Mouse (Mus musculus) T-helper 17 cell (primary cell): ENCODE results near the gene Gm9958.

Experiments used
- in situ Hi-C, 2 experiments: fragments of 300-600 bp; cut with MboI, MseI; formaldehyde crosslinking; loops; 1 replicate in 1 of 2; 2 replicates in 1 of 2; pipeline ENCODE4 v1.15.1; 2025; ENCODE audit warnings: high pct_unique_total_duplicates in 2 of 2

Gm9958 gene

DNA sequence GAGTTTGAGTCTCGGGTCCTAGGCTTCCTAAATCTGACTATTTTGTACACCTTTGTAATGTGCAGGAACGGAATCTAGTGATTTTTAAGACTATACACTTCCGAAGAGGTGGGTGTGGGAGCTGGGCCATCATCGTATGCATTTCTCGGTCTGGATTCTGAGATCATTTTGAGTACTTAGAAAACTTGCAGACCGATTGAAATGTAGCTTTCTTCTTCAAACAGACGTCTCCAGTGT lies at the start of gene Gm9958:
TSS of gene Gm9958 (plus strand) at position 138 of the 237 bp plus-strand sequence.
- in situ Hi-C loops: loop anchor here in 1 of 2 experiments (5.0 to 25.0 kb wide), 2 partner anchors 145 to 1595 kb away; partner anchors contain the start of genes Cox18 and Rchy1

DNA sequence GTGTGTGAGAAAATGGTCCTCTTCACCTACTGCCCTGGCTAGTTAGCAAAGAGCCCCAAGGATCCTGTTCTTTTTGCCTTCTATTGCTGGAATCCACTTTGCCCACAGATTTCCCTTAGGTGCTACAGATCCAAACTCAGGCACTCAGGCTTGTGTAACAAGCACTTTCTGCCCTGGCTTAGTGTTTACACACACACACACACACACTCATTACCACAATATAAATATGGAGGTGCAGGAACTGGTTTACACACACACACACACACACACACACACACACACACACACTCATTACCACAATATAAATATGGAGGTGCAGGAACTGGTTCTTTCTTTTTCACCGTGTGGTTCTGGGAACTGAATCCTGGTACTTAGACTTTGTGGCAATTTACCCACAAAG lies 35.9 kb upstream of the Gm9958 start:
- in situ Hi-C loops: no loop called here

DNA sequence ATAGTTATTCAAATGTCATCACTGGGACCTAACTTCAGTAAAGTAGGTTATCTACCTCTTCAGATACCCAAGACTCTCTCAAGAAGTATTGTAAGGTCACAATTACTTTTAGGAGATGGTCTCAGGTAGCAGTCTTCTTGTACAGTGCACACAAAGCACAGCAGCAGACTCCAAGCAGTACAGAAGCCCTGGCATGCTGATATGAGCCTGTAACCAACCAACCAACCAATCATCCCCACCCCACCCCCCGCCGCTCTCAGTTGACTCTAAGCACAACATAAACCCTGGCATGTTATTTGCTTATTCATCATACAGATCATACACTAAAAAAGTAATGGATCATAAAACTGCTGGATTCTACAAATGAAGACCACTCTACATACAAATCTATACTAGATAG lies 34.5 kb upstream of the Gm9958 start:
- in situ Hi-C loops: no loop called here

DNA sequence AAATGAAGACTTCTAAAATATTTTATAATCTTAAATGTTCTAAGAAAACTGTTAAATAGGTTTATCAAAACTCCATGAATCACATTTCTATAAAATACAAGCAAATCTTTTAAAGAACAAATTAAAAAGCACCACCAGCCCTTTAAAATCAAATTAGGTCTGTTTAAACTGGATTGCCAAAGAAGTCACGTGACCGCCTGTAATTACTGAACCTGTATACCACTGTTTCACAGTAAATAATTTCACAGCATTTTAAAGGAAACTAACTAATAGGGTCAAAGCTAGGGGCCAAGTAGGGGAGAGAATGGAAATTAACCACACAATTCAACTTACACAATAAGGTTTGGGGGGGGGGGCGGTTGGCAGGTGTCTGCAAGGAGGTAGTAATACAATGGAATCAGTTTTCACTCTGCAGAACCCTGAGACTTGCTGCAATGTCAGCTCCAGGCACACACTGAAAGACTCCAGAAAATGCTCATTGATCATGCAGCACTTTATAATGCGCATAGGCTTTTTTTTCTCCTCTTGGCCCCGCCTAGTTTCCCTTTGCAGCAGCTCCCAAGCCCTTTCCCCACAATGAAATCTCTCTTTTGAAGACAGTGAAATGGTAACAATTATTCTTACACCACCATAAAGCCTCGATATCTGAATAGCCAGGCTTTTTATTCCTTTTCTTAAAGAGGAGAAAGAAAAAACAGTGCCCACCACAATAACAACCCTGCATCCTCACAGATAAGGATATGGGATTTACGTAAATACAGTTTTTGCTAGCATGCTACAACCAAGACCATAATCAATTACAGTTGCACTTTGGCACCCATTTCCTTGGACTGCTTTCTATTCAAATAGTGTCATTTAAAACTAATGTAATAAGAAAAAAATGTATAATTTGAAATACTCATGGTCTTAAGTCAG lies 28.6 kb upstream of the Gm9958 start:
- in situ Hi-C loops: no loop called here

DNA sequence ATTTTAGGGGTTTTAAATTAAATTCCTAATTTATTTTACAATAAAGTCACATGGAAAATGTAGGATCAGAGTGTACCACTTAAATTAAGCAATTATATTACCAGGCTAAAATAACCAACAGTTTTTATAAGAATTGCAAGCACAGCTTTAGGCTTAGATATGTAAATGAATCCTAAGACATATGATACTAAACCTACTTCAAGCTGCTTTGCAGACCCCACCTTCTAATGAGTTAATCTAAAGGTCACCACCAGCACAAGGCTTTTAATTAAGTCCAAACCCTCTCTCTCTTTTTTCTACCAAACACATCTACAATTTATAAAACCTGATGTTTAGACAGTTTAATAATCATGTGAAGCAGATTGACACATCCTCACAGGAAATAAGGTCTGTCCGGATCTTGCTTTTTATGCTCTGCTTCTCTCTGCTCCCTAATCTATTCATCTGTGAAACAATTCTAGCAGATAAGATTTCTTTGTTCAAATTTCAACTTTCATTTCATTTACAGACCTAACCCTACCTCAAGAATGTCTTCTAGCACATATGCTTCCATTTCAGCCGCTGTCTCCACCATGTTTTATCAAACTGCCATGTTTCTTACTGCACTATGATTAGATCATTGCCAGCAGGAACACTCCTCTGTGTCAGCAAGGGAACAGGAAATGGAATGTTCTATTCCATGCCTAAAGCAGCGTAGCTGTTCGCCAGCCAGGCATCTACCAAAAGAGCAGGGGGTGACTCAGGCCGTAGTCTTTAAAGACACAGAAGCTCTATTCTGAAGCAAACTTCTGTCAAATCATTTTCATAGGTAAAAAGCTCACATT lies 27.7 kb upstream of the Gm9958 start:
- in situ Hi-C loops: no loop called here

DNA sequence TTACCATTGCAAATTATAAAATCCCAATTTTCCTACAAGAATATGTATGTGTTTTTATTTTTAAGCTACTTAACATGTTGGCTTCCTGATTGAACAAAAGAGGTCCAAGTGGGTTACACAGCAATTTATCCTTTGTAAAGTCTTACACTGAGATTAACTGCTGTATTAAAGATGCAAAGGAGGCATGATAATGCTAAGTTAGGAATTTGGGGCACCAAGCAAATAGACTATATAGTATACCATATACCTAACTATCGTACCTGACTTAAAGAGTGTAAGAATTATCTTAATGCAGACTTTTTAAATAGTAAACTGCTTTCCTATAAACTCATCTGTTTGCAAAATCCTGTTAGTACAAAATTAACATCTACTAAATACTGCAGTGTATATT lies 27.1 kb upstream of the Gm9958 start:
- in situ Hi-C loops: no loop called here

DNA sequence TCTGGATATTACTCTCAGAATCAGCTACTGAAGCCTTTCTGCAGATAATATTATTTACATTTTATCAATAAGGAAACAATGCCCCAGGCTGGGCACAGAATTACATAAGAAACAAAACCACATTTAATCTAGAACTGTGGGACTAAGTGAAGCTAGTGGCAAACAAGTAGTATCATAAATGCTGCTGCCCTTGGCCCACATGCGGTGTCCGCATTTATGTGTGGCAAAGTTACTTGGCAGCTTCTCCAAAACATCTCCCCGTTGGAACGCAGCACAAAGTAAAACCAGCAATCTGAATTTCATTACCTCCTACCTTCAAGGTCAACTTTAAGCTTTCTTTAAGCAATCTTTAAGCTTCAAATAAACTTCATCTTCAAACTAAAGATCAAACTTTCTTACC lies 26.2 kb upstream of the Gm9958 start:
- in situ Hi-C loops: no loop called here

DNA sequence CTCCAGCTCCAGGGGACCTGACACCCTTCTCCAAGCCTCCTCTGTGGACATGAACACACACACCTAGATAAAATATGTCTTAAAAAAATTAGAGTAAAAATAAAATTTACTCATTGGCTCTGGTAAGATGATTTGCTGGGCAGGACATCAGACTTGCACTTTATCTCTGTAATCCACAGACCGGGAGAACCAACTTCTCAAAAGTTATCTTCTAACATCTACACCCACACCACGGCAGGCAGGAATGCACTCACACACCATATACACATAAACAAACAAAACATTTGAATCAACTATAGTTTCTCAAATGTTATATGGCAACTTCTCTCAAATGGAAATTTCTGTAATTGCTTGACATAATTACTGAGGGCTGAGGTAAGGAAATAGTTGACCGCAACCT lies 20.1 kb upstream of the Gm9958 start:
- in situ Hi-C loops: no loop called here

DNA sequence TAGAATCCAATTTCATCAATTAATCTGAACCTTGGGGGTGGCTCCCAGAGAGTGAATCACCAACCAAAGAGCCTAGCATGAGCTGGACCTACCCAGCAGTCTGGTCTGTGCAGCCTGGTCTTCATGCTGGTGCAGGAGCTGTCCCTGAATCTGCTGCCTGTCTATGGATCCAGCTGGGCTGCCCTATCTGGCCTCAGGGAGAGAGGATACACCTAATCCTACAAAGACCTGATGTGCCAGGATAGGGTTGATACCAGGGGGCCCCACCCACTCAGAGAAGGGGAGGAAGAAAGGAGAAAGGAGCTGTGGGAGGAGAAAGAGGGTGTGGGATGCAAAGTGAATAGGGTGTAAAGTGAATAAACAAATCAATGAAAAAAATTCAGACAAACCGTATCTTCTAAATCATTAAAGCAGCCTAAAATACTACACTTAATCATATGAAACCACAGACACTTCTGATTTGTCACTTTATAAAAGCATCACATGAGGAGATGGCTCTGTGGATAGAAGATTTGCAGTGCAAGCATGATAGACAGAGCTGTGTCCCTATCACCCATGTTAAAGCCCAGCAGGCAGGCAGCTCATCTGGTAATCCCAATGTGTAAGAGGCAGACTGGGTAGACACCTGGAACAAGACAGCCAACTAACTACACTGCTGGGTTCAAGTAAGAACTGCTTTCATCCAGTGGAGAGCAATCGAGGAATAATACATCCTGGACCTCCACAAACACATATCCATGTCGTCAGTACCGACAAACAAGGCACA lies 13.3 kb upstream of the Gm9958 start:
- in situ Hi-C loops: loop anchor here in 1 of 2 experiments (25.0 kb wide), 1 partner anchor 1609 kb away; the partner anchor contains the start of gene Rchy1

DNA sequence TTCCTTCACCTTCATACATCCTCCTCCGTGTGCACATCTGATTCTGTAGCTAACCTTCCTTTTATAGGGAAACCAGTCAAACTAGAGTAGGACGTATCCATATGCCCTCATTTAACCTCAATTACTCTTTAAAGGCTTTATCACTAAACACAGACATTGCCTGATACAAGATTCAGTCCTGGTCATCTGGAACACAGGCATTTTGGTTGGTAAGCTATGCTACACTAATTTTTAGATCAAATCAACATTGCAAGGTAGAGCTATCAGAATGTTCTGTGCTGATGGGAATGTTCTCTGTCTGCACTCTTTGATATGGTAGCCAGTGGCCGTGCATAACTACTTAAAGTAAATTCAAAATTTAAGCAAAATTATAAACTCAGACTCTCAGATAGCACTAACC lies 11.2 kb upstream of the Gm9958 start:
- in situ Hi-C loops: loop anchor here (5.0 to 25.0 kb wide), 2 partner anchors 124 to 1606 kb away; partner anchors contain the start of gene Rchy1 (in 1 of the 2)

DNA sequence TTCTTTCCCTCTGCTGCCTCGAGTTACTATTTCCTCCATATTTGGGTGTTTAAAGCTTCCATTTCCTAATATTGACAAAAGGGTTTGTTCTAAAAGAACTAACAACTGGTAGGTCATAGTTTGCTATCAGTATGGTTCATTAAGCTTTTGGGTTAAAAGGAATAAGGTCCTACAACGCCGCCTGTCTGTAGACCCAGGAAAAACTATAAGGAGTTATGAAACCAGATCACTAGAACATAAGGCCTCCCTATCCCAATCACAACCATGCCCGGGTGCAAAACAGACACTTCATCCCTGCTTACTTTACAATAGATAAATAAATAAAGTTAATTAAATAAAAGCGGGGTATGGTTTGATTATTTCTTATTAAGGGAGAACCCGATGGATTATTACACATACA lies 2.5 kb upstream of the Gm9958 start:
- in situ Hi-C loops: loop anchor here in 1 of 2 experiments (25.0 kb wide), 1 partner anchor 1598 kb away; the partner anchor contains the start of gene Rchy1

DNA sequence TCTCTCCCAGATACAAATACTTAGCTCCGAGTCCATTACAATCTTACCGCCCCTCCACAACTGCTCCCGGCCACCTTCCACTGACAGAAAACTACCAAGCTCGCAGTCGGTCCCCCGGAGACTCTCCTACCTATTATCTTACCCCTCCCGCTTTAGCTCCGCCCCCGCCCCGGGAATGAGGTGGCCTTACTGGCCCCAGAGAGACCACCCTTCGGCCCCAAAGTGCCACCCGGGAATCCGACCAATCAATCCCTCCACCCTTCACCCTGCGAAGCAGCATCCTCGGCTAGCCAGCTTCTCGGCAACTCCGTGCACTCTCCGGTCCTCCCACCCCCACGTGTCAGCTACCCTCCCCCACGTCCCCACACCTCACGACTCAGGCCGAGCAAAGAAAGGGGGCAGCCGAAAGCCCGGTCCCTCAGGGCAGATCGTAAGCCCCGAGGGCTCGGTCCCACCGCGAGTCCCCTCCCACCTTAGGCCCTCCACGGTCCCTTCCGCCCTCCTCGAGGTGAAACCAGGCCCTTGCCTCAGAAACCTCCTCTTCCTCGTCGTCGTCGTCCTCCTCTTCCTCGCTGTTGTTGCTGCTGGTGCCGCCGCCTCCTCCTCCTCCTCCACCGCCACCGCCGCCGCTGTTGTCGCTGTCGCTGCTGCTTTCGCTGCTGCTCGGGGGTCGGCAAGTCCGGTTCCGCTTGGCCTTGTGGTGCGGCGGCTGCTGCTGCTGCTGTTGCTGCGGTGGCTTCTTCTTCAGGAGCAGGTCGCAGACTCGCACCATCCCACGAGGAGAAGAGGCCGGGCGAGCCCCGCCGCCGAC lies 1.7 kb upstream of the Gm9958 start:
- in situ Hi-C loops: loop anchor here in 1 of 2 experiments (5.0 to 25.0 kb wide), 2 partner anchors 143 to 1597 kb away; partner anchors contain the start of genes Cox18 and Rchy1

DNA sequence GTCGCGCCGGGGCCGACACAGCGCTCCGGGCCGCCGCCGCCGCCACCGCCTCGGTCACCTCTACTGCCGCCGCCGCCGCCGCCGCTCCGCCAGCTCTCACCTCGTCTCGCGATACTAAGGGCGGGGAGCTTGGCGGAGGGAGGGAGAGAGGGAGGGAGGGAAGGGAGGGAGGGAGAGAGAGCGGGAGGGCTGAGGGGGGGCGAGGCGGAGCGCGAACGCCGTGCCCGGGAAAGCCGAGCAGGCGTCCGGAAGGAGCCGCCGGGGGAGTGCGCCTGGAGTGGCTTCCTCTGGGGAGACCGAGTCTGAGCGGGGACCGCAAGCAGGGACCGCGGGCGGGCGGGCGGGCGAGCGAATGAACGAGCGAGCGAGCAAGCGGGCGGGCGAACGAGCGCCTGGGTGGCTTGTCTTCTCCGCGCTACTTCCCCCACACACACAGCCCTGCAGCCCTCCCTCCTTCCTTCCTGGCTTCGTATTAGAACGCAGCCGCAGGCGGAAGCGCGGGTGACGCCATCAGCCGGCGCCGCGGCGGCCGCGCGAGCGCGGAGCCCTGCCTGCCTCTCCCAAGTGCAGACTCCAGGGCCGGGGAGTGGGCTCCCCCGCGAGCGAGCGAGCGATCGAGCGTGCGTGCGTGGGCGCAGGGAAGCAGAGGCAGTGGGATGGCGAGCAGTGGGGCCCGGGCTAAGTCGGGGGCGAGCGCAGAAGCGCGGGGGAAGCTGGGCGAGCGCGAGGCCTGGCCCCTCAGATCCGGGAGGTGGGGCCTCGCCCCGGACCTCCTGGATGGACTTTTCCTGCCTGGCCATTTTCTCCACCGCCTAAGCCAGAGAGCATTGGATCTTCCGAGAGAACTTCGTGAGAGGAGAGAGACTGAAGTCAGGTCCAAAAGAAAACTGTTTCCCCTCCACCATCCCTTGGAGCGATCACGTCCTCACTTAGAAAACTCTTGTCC lies 610 bp upstream of the Gm9958 start, which contains the start of gene Ankrd17:
TSS of gene Ankrd17 (minus strand) at position 457 of the 946 bp plus-strand sequence.
- in situ Hi-C loops: loop anchor here in 1 of 2 experiments (5.0 to 25.0 kb wide), 2 partner anchors 144 to 1596 kb away; partner anchors contain the start of genes Cox18 and Rchy1

DNA sequence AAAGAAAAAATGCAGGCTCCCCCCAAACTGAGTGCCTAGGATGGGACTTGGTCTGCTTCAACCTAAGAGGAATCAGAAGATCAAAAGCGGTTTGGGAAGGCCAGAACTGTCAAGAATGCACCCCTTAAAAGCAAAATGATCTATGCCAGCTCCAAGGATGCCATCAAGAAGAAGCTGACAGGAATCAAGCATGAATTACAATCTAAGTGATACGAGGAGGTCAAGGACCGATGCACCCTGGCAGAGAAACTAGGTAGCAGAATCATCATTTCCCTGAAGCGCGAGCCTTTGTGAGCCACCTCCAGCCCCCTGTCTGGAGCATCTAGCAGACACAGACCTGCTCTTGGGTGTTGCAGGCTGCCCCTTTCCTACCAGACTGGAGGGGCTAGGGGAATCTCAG lies 3.4 kb downstream of the Gm9958 start:
- in situ Hi-C loops: loop anchor here in 1 of 2 experiments (25.0 kb wide), 1 partner anchor 1592 kb away; the partner anchor contains the start of gene Rchy1

DNA sequence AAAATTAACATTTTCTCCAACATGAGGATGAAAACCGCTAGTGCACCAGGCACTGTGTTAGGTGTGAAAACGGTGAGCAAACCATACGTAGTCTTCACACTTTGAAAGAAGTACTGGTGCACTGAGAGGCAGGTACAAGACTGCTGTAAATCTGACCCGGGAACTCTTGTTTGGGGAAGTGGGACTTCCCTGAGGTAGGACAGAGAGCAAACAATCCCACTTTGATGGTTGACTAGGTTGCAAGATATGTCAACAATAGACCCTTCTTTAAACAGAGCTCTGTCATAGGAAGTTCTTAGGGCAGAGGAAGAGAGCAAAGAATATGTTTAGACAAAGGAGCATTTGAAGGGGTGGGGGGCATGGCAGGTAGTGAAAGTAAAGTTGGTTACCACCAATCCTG lies 6.7 kb downstream of the Gm9958 start:
- in situ Hi-C loops: loop anchor here in 1 of 2 experiments (25.0 kb wide), 1 partner anchor 1589 kb away; the partner anchor contains the start of gene Rchy1

DNA sequence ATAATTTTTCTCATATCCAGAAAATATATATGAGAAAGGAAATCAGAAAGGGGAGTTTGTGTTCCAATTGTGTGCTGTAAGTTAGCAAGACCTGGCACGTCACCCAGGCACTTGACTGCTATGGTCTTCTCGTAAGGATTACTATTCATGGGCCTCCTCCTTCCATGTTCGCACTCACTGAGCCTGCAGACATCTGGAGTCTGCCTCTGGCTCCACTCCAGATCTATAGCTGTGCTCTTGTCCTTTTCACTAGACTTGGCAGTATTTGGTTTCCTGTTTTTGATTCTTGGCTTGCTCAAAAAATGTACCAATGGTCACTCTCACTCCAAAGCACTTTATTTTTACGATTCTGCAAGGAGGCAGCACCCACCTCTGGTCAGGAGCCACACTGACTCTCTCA lies 14.5 kb downstream of the Gm9958 start:
- in situ Hi-C loops: loop anchor here in 1 of 2 experiments (25.0 kb wide), 1 partner anchor 556 kb away; the partner anchor contains the start of gene Mthfd2l

DNA sequence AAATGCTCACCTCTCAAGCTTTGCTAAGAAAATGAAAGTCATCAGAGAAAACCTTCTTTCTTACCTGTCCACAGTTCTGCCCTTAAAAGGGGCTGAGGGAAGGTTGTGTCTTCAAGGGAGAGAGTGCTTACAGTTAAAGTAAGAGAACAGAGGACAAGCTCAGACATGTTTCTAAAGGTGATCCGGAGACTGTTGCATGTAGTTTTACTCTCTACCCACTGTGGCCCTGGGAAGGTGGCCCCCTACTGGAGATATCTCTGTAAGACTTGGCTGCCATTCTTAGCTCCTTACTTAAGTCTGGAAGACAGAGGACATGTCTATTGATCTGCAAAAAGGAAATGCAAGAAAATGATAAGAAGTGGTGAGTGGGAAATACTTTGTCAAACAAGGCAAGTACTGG lies 16.1 kb downstream of the Gm9958 start:
- in situ Hi-C loops: loop anchor here in 1 of 2 experiments (25.0 kb wide), 1 partner anchor 554 kb away; the partner anchor contains the start of gene Mthfd2l

DNA sequence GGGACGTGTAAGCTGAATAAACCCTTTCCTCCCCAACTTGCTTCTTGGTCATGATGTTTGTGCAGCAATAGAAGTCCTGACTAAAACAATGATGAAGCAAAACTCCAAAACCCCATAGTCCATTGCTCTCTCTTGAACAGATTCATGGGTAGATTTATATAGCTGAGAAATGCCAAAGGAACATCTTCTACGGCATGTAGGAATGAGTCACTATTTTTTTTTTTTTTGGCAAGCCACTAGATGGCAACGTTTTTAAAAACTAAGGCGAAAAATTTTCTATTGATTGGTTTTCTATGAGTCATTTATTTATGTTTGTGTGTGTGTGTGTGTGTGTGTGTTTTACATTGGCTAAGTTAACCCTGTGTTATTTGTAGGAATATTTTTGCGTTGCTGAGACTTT lies 26.8 kb downstream of the Gm9958 start:
- in situ Hi-C loops: loop anchor here in 1 of 2 experiments (25.0 kb wide), 1 partner anchor 544 kb away; the partner anchor contains the start of gene Mthfd2l

DNA sequence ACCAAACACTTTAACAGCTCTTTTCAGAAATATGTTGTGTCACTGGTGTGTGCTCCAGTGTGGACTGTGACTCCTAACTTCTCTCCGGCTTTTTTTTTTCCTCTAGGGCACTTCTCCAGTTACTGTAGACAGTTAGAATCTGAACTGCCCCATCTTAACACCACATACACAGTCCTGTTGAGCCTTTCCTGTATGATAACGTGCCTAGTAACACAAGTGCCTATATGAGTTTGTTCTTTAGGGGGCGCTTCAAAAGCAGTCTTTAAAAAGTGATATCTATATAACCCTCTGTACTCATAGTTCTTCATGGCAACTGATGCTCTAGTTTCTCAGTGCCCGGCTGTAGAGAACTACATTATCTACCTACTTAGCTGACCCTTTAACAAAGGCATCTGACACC lies 27.3 kb downstream of the Gm9958 start:
- in situ Hi-C loops: loop anchor here in 1 of 2 experiments (25.0 kb wide), 1 partner anchor 543 kb away; the partner anchor contains the start of gene Mthfd2l
